Mouse (Mus musculus) testis, adult 2 months (tissue): ENCODE data around the gene Gtf2ird1.

Experiments used
- CTCF ChIP-seq: fragments of 200-500 bp; IDR thresholded peaks from 2 replicates; pipeline ENCODE4 v1.5.1; 2012; ENCODE audit warnings: low read depth, mild to moderate bottlenecking, inconsistent platforms, low read length, moderate library complexity; ENCODE audit not compliant: control insufficient read depth, insufficient read depth, insufficient replicate concordance
- POLR2A ChIP-seq: fragments of 200-500 bp; IDR thresholded peaks from 2 replicates; pipeline ENCODE4 v1.6.1; 2012; ENCODE audit warnings: low read depth, mild to moderate bottlenecking, inconsistent platforms, low read length, moderate library complexity; ENCODE audit not compliant: control insufficient read depth

DNA sequence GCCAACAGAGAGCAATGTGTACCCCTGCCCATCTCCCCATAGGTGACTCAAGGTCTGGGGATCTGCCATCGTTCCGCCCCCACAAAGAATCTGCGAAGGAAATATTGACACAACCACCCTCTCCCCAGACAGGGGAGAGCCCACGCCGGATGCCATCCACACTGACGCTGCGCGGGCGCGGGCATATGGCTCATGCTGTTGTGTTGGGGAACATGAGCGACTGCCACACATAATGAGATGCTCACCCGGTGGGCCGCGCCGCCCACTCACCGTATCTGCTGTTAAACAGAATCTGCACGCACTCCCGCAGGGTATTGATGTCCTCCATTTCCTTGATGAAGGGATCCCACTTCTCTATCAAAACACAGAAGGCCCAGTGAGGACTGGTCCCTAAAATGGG is 54.7 kb downstream of the Gtf2ird1 start:
- no peak for TF ChIP-seq POLR2A
- no peak for TF ChIP-seq CTCF
